ENCODE assay signal across 9 mouse cellular contexts in genomic region chr2:91929936-91930335, GRCm38 (mm10). TPM values are rescaled to one million over a fixed set of nuclear protein-coding genes. Genes with fewer than 3 reads are reported as not detected.
DNase-seq lines count a peak whose midpoint lies in the region; ATAC-seq lines count a peak whose summit lies in the region.
"Had no signal": no experiment of that assay in that cellular context is flagged by ENCODE, and none has a peak within 500 bp of the region (broad histone marks: within the 10 kb centered on the region; RNA-seq: fewer than 3 reads in every experiment).

No protein-coding gene starts in this region.

- WGBS in embryonic facial prominence, embryonic 10.5 days: 11% methylated on average over 12 of the region's 12 CpGs
- WGBS in limb, embryonic 12.5 days: 13% methylated on average over 11 of the region's 12 CpGs
- WGBS in midbrain, embryonic 14.5 days: 3% methylated on average over 12 of the region's 12 CpGs

- H3K27ac ChIP-seq in embryonic facial prominence, embryonic 10.5 days (replicated peaks): peak overlapping the region; percentile 100
- peak overlapping the region; percentile 99 for H3K27ac ChIP-seq in limb, embryonic 12.5 days
- H3K27ac ChIP-seq in midbrain, embryonic 14.5 days (replicated peaks; ENCODE audit: low read depth, low read length): no peak overlapping the region

- peaks cover 51% of the 10 kb centered on the region for H3K36me3 ChIP-seq in embryonic facial prominence, embryonic 10.5 days (replicated peaks)
- peaks cover 28% of the 10 kb centered on the region for H3K36me3 ChIP-seq in limb, embryonic 12.5 days
- 0 out of 2 replicates have a peak, but pooled peaks cover 2% of the 10 kb centered on the region for H3K36me3 ChIP-seq in midbrain, embryonic 14.5 days (ENCODE audit: control insufficient read depth, insufficient read depth, low read length)

- H3K4me1 ChIP-seq in embryonic facial prominence, embryonic 10.5 days: peaks cover 68% of the 10 kb centered on the region
- H3K4me1 ChIP-seq in limb, embryonic 12.5 days (replicated peaks): peaks cover 47% of the 10 kb centered on the region
- H3K4me1 ChIP-seq in midbrain, embryonic 14.5 days (ENCODE audit: control insufficient read depth, insufficient read depth, low read length): peaks cover 25% of the 10 kb centered on the region

- peak overlapping the region; percentile 99 for H3K9ac ChIP-seq in limb, embryonic 12.5 days (replicated peaks)
- no peak overlapping the region; the same call in 1 of the 2 replicates for H3K9ac ChIP-seq in midbrain, embryonic 14.5 days (replicated peaks; ENCODE audit: low read length)

- peak overlapping the region; percentile 83 for H3K4me2 ChIP-seq in limb, embryonic 12.5 days
- peak overlapping the region; percentile 74 for H3K4me2 ChIP-seq in midbrain, embryonic 14.5 days (ENCODE audit: low read length)

- no peaks in the 10 kb centered on the region for H3K9me3 ChIP-seq in embryonic facial prominence, embryonic 10.5 days
- no peaks in the 10 kb centered on the region for H3K9me3 ChIP-seq in limb, embryonic 12.5 days
- no peaks in the 10 kb centered on the region for H3K9me3 ChIP-seq in midbrain, embryonic 14.5 days (ENCODE audit: control insufficient read depth, low read length)

- DNase-seq in cerebellum, adult 11 months: peak; percentile 58
- peak; percentile 89 for DNase-seq in R1 (ENCODE audit: low read depth, low spot score)
- DNase-seq in embryonic facial prominence, embryonic 10.5 days (ENCODE audit: low spot score): peak; percentile 88
- DNase-seq in heart, postnatal 4 days: peak; percentile 81
- DNase-seq in midbrain, embryonic 14.5 days: peak; percentile 91

- peak overlapping the region; percentile 97 for H3K4me3 ChIP-seq in embryonic facial prominence, embryonic 10.5 days
- H3K4me3 ChIP-seq in limb, embryonic 12.5 days (replicated peaks): peak overlapping the region; percentile 80
- peak overlapping the region; percentile 52 for H3K4me3 ChIP-seq in midbrain, embryonic 14.5 days (replicated peaks; ENCODE audit: low read depth, low read length)

- no peak for ATAC-seq in cerebellum, adult (ENCODE audit: insufficient number of reproducible peaks, low FRiP score, low TSS enrichment)
- no peak for ATAC-seq in limb, embryonic 12.5 days (ENCODE audit: insufficient number of reproducible peaks, insufficient read depth, low FRiP score, low TSS enrichment, low read depth)
- no peak for ATAC-seq in midbrain, embryonic 14.5 days (ENCODE audit: low FRiP score, low TSS enrichment)
- no peak for ATAC-seq in frontal cortex, adult (ENCODE audit: low TSS enrichment)

- H3K27me3 ChIP-seq in embryonic facial prominence, embryonic 10.5 days (replicated peaks; ENCODE audit: low read depth, poor library complexity, severe bottlenecking): peaks cover 11% of the 10 kb centered on the region
- peaks cover 8% of the 10 kb centered on the region for H3K27me3 ChIP-seq in limb, embryonic 12.5 days
- no peaks in the 10 kb centered on the region for H3K27me3 ChIP-seq in midbrain, embryonic 14.5 days (ENCODE audit: control insufficient read depth, insufficient read depth, low read length)

RNA-seq across cellular contexts. Expression of gene Mdk, which starts 2.2 kb away (rescaled TPM):
- polyA plus RNA-seq in embryonic facial prominence, embryonic 10.5 days (2016; fragmentation: Nextera tagmentation; extraction: Ambion mirVana): 2,212 and 2,218 TPM in 2 replicates
- 100 to 1,000 TPM; 102 to 110 TPM for total RNA-seq in heart, postnatal 4 days (2021)
- polyA plus RNA-seq in limb, embryonic 12.5 days (2016; fragmentation: Nextera tagmentation; extraction: Ambion mirVana): 2,281 and 2,291 TPM in 2 replicates
- 131 and 196 TPM in 2 replicates for polyA plus RNA-seq in midbrain, embryonic 14.5 days (2014; fragmentation: Nextera tagmentation; extraction: Ambion mirVana)

RNA-seq across cellular contexts. Expression of gene Chrm4, which starts 2.9 kb away (rescaled TPM):
- 0.74 and 1.4 TPM in 2 replicates for polyA plus RNA-seq in embryonic facial prominence, embryonic 10.5 days (2016; fragmentation: Nextera tagmentation; extraction: Ambion mirVana)
- not detected for total RNA-seq in heart, postnatal 4 days (2021)
- polyA plus RNA-seq in limb, embryonic 12.5 days (2016; fragmentation: Nextera tagmentation; extraction: Ambion mirVana): 0.33 and 0.65 TPM in 2 replicates
- polyA plus RNA-seq in midbrain, embryonic 14.5 days (2014; fragmentation: Nextera tagmentation; extraction: Ambion mirVana): 0.34 and 0.65 TPM in 2 replicates

RNA-seq across cellular contexts. Expression of gene Gm9821, which starts 15.6 kb away (rescaled TPM):
- polyA plus RNA-seq in embryonic facial prominence, embryonic 10.5 days (2016; fragmentation: Nextera tagmentation; extraction: Ambion mirVana): 0.23 and 0.41 TPM in 2 replicates
- not detected for total RNA-seq in heart, postnatal 4 days (2021)
- polyA plus RNA-seq in limb, embryonic 12.5 days (2016; fragmentation: Nextera tagmentation; extraction: Ambion mirVana): 0.28 and 0.59 TPM in 2 replicates
- polyA plus RNA-seq in midbrain, embryonic 14.5 days (2014; fragmentation: Nextera tagmentation; extraction: Ambion mirVana): 0.14 and 0.26 TPM in 2 replicates
- total RNA-seq: left cerebral cortex, adult 18-20 months had no signal

RNA-seq across cellular contexts. Expression of gene Dgkz, which starts 45.7 kb away (rescaled TPM):
- polyA plus RNA-seq in embryonic facial prominence, embryonic 10.5 days (2016; fragmentation: Nextera tagmentation; extraction: Ambion mirVana): 42.1 and 45.0 TPM in 2 replicates
- total RNA-seq in heart, postnatal 4 days (2021): 10 to 100 TPM; 76.6 to 80.9 TPM
- 33.7 and 39.9 TPM in 2 replicates for polyA plus RNA-seq in limb, embryonic 12.5 days (2016; fragmentation: Nextera tagmentation; extraction: Ambion mirVana)
- 27.5 and 32.0 TPM in 2 replicates for polyA plus RNA-seq in midbrain, embryonic 14.5 days (2014; fragmentation: Nextera tagmentation; extraction: Ambion mirVana)

Comparison
In these comparisons a context has a peak if more than half of its experiments do, and no peak if none do; other contexts are left out.
1. RNA of gene Mdk, which starts 2.2 kb away (polyA plus RNA-seq): 2,281 to 2,291 TPM in limb, embryonic 12.5 days and 2,212 to 2,218 TPM in embryonic facial prominence, embryonic 10.5 days; 131 to 196 TPM in midbrain, embryonic 14.5 days; every median in the first group is over 10 times any median in the second.
2. Peak in every context shown above with its lines, with median percentiles within 50 percentile points of each other: DNase-seq and H3K4me3 ChIP-seq.